Mouse (Mus musculus): ENCODE results near the gene St8sia2. TPM values are rescaled to one million over a fixed set of nuclear protein-coding genes. Genes with fewer than 3 reads are reported as not detected.

The St8sia2 gene
- 1.4 and 3.5 TPM in 2 replicates for polyA plus RNA-seq (2015; fragmentation: Nextera tagmentation; extraction: Ambion mirVana)

DNA sequence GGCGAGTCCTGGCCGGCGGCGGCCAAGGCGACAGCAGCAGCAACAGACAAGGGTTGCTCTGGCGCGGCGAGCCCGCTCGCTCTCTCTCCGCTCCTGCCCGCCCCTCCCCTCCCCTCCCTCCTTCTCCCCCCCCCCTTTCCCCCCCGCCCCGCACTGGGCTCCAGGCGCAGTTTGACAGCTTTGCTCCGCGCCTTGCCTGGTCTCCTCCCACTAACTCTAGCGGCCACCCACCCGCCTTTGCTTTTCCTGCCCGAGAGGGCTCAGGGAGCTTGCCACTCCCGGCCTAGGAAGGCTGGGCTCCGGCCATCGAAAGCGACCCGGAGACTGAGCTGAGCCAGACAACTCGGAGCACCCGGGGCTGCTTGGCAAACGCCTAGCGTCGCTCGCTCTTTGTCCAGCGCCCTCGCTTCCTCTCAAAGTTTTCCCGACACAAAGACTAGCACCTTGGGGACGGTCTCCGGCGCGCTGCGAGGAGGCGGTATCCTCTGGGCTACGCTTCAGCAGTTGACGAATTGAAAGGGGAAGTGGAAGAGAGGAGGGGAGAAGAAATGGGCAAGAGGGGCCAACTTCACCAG is at the start of gene St8sia2:
Gene St8sia2, minus strand, starts transcription at position 90 of the 575 bp plus-strand sequence.
- no peaks in the 10 kb centered on the region for H3K9me3 ChIP-seq (replicated peaks)
- H3K27ac ChIP-seq = peak within 1 kb of the TSS; percentile 31; the same call in 1 of the 2 replicates
- peak within 1 kb of the TSS; percentile 98 for H3K4me2 ChIP-seq
- H3K4me1 ChIP-seq (replicated peaks) = peaks cover 22% of the 10 kb centered on the region
- peaks cover 50% of the 10 kb centered on the region for H3K27me3 ChIP-seq
- WGBS = under 1% methylated on average over 37 of the region's 42 CpGs
- ATAC-seq (replicated peaks; ENCODE audit: insufficient number of reproducible peaks, insufficient read depth, low FRiP score, low read depth) = peak; percentile 83
- peak within 1 kb of the TSS; percentile 76 for H3K4me3 ChIP-seq
- H3K9ac ChIP-seq = peak within 1 kb of the TSS; percentile 66
- H3K36me3 ChIP-seq = no peaks in the 10 kb centered on the region

DNA sequence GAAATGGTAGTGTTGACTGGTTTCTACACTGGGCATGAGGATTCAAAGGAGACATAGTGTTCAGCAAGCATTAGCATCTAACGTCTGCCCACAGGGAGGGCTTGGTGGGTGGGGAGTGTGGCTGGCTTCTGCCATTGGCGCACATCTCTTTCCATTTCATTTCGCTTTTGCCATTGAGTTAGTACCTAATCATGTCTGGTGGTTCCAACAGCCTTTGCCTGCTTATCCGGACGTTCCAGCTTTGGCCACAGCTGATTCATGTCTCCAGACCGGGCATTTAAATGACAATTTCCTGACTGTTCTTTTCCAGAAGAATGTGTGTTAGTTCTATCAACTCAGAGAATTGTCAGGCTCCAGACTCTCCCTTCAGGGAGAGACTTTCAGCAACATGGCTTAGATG is 47.6 kb upstream of the St8sia2 start:
- Histone ChIP-seq H3K27me3 (no peaks in the 10 kb centered on the region), H3K4me2 (no peak overlapping the region), H3K4me1 (replicated peaks) (no peaks in the 10 kb centered on the region), H3K9me3 (replicated peaks) (no peaks in the 10 kb centered on the region), H3K4me3 (no peak overlapping the region), H3K9ac (no peak overlapping the region), H3K27ac (no peak overlapping the region), H3K36me3 (no peaks in the 10 kb centered on the region)
- 84% methylated on average over 6 of the region's 6 CpGs for WGBS
- no peak for ATAC-seq (replicated peaks; ENCODE audit: insufficient number of reproducible peaks, insufficient read depth, low FRiP score, low read depth)

DNA sequence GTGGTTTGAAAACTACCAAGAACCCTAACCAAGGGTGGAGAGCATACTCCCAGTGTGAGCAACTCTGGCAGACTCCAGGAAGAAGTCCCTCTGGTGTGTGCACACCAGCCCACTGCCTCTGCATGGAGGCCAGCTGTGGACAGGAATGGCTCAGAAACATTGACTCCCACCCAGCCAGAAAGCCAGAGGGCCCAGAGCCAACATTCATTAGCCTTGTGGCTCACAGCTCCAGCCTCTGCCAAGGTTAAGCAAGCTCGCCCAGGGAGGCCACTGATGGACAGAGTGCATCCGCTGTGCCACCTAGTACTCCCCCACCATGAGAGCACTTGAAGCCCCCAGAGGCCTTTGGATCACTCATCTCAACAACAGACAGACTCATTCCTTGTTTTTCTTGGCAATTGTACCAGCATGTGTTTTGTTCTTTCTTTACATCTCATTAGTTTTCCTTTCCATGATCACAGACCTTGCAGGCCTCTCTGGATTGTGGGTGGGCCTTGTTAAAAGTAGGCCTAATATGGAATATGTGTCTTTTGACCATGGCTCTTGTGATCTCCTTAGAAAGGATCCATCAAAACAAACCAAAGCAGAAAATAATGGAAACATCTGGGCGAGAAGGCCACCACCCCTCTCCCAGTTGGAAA is 46.9 kb upstream of the St8sia2 start:
- Histone ChIP-seq H3K27me3 (no peaks in the 10 kb centered on the region), H3K36me3 (no peaks in the 10 kb centered on the region), H3K9ac (no peak overlapping the region), H3K4me1 (replicated peaks) (no peaks in the 10 kb centered on the region), H3K9me3 (replicated peaks) (no peaks in the 10 kb centered on the region), H3K4me2 (no peak overlapping the region), H3K27ac (no peak overlapping the region), H3K4me3 (no peak overlapping the region)
- 62% methylated on average over 3 of the region's 3 CpGs for WGBS
- no peak for ATAC-seq (replicated peaks; ENCODE audit: insufficient number of reproducible peaks, insufficient read depth, low FRiP score, low read depth)

DNA sequence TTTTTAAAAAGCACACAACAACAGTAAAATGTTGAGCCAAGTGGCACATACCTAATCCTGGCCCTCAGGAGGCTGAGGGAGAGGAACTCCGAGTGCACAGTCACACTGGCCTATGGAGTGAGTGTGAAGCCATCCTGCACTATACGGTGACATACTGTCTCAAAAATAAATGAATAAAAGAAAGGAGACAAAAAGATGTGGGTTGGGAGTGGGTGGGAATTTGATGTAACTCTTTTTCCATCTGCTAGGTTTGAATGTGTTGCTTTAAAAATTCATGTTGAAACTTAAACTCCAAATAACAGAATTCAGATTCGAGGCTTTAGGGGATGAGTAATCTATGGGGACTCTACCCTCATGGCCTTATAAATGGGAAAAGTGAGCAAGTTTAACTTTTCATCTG is 46.2 kb upstream of the St8sia2 start:
- 74% methylated on average over 3 of the region's 3 CpGs for whole genome bisulfite sequencing
- no peak overlapping the region for H3K9ac ChIP-seq
- H3K36me3 ChIP-seq = no peaks in the 10 kb centered on the region
- no peaks in the 10 kb centered on the region for H3K27me3 ChIP-seq
- H3K4me2 ChIP-seq = no peak overlapping the region
- H3K4me1 ChIP-seq (replicated peaks) = no peaks in the 10 kb centered on the region
- H3K9me3 ChIP-seq (replicated peaks) = no peaks in the 10 kb centered on the region
- no peak overlapping the region for H3K27ac ChIP-seq
- no peak for ATAC-seq (replicated peaks; ENCODE audit: insufficient number of reproducible peaks, insufficient read depth, low FRiP score, low read depth)
- no peak overlapping the region for H3K4me3 ChIP-seq

DNA sequence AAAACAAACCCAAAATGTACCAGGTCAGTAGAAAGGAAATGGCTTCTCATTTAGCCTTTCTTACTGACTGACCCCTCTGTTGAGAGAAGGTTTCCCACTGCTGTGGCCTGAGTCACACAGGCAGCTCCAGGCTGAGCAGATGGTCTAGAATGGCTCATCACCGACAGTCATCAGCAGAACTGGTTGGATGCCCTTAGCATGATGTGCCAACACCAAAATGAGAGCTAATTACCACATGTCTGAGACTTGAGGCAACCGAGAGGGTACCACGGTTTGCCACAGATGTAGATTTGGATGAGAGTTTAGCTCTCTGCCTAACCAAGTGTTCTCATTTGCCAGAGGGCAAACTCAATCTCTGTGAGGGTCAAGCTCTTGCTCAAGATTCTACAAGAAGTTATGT is 42.3 kb upstream of the St8sia2 start:
- H3K27me3 ChIP-seq = no peaks in the 10 kb centered on the region
- no peak overlapping the region for H3K9ac ChIP-seq
- no peaks in the 10 kb centered on the region for H3K9me3 ChIP-seq (replicated peaks)
- H3K27ac ChIP-seq = no peak overlapping the region
- no peak for ATAC-seq (replicated peaks; ENCODE audit: insufficient number of reproducible peaks, insufficient read depth, low FRiP score, low read depth)
- no peaks in the 10 kb centered on the region for H3K4me1 ChIP-seq (replicated peaks)
- H3K36me3 ChIP-seq = no peaks in the 10 kb centered on the region
- no peak overlapping the region for H3K4me2 ChIP-seq
- no peak overlapping the region for H3K4me3 ChIP-seq
- 86% methylated on average over 3 of the region's 3 CpGs for WGBS

DNA sequence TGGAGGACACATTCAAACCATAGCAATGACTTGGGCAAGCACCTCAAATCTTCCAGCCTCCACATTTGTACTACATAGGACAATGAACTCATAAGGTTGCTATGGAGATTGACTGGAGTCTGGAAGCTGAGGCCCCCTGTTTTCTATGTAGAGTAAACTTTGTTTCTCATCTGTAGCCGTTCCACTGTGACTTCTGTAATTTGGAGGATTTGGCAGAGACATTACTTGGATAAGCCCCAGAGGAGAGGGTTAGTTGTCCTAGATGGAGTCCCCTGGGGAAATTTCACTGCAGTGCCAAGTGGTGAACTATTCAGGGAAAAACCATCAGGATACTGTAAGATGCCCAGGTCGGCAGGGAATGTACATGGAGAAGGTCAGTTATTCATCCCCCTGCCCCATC is 34.1 kb upstream of the St8sia2 start:
- Histone ChIP-seq H3K9ac (no peak overlapping the region), H3K9me3 (replicated peaks) (no peaks in the 10 kb centered on the region), H3K27ac (no peak overlapping the region), H3K27me3 (no peaks in the 10 kb centered on the region), H3K4me1 (replicated peaks) (no peaks in the 10 kb centered on the region), H3K4me2 (no peak overlapping the region), H3K36me3 (no peaks in the 10 kb centered on the region), H3K4me3 (no peak overlapping the region)
- no peak for ATAC-seq (replicated peaks; ENCODE audit: insufficient number of reproducible peaks, insufficient read depth, low FRiP score, low read depth)
- WGBS = 72% methylated on average over 2 of the region's 2 CpGs

DNA sequence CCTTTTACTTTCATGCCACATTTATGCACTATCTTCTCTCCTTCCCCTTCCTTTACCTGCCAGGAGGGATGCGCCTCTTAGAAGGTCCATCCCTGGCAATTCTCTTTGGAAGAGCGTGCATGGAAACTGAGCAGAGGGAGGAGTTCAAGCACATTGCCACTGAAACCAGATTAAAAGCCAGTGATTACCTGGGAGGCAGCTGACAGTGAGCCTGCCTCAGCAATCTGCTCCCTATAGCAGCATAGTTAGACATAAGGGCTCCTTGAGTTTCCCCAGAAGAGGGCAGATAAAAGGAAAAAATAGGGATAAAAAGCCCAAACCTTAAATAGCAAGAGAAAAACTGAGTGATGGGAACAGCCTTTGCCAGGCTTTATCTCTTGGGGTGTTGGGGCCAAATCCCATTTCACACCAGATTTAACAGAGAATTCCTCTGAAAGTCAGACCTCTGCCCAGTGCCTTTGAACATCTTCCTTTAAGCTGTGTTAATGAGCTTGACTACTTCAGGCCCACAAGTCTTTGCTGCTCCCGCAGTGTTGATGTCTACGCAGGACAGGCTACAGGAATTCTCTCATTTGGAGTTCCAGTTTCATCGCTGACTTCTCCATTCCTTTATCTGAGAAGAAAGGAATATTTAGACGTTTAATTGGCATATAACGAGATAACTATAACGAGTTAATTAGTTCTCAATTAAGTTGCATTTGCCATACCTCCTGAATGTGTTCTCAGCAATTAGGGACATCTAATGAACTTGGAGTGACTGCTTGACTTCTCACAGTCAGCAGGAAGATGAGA is 31.9 kb upstream of the St8sia2 start:
- Histone ChIP-seq H3K9me3 (replicated peaks) (no peaks in the 10 kb centered on the region), H3K4me2 (no peak overlapping the region), H3K27me3 (no peaks in the 10 kb centered on the region), H3K4me1 (replicated peaks) (no peaks in the 10 kb centered on the region), H3K27ac (no peak overlapping the region), H3K36me3 (no peaks in the 10 kb centered on the region), H3K9ac (no peak overlapping the region), H3K4me3 (no peak overlapping the region)
- 66% methylated on average over 8 of the region's 8 CpGs for WGBS
- ATAC-seq (replicated peaks; ENCODE audit: insufficient number of reproducible peaks, insufficient read depth, low FRiP score, low read depth) = no peak

DNA sequence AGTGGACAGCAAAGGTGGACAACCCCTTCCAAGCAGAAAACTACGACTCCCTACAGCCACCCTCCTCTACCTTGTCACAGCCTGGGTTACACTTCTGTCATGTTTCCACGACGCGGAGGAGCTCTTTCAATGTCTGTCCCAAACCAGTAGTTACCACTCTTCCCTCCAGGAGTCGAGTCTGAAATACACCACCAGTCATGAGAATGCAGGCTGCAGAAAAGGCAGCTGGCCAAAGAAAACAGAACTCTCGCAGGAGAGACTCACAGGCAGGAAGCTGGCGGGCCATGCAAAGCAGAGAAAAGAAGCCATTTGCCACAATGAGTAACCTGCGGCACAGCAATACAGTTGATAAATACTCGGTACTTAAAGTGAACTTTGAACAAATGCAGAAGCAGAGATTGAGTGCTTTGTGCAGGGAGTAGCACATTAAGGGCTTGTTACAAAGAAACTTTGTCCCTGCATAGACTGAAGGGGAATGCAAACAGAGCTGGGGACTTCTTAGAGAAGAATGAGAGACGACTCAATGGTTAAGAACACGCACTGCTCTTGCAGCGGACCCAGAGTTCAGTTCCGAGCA is 30.2 kb upstream of the St8sia2 start:
- WGBS = 45% methylated on average over 13 of the region's 13 CpGs
- H3K36me3 ChIP-seq = no peaks in the 10 kb centered on the region
- no peaks in the 10 kb centered on the region for H3K4me1 ChIP-seq (replicated peaks)
- no peaks in the 10 kb centered on the region for H3K27me3 ChIP-seq
- peak overlapping the region; percentile 17; the same call in 1 of the 2 replicates for H3K4me2 ChIP-seq
- no peak overlapping the region for H3K9ac ChIP-seq
- H3K27ac ChIP-seq = no peak overlapping the region
- no peaks in the 10 kb centered on the region for H3K9me3 ChIP-seq (replicated peaks)
- ATAC-seq (replicated peaks; ENCODE audit: insufficient number of reproducible peaks, insufficient read depth, low FRiP score, low read depth) = no peak
- H3K4me3 ChIP-seq = no peak overlapping the region

DNA sequence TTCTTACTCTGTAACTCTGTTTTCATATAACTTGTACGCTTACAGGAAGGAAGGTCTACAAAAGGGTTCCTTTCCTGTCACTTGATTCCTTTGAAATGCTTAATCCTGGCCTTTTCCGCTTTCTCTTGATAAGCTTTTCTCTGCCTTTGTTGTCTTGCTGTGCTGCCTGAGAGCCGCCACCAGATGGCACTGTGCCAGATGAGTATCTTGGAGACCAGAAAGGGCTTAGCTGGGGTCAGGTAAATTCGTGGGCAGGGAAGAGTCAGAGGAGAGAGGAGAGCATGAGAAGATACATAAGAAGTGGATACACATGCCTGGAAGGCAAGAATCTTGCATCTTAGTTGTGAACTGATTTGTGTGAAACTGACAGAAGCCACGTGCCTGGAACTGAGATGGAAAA is 11.5 kb upstream of the St8sia2 start:
- 16% methylated on average over 5 of the region's 5 CpGs for WGBS

DNA sequence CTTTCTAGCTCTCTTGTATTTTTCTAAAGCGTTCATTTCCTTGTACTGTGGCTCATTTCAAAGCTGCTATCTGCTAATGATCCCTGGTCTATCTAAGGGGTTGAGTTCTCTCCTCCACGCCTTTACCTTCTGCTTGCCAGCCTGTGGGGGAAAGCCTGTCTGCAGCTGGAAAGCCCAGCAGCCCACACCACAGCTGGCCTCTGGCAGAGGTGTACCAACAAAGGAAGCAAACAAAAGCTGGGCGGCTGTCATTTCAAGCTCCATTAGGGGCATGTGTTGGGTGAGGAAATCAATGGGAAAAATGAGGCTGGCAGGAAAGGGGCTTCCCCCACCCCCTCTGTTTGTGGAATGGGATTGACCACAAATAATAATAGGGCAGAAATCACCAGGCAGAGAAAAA is 10.7 kb upstream of the St8sia2 start:
- 66% methylated on average over 3 of the region's 3 CpGs for WGBS
- Histone ChIP-seq H3K9ac (no peak overlapping the region), H3K36me3 (no peaks in the 10 kb centered on the region), H3K4me1 (replicated peaks) (0 out of 2 replicates have a peak, but pooled peaks cover 2% of the 10 kb centered on the region), H3K9me3 (replicated peaks) (no peaks in the 10 kb centered on the region), H3K4me3 (no peak overlapping the region), H3K27ac (no peak overlapping the region), H3K4me2 (no peak overlapping the region), H3K27me3 (0 out of 2 replicates have a peak, but pooled peaks cover 5% of the 10 kb centered on the region)
- ATAC-seq (replicated peaks; ENCODE audit: insufficient number of reproducible peaks, insufficient read depth, low FRiP score, low read depth) = no peak

More for the DNA sequence above, 11.5 kb upstream of the St8sia2 start:
- Histone ChIP-seq H3K36me3 (no peaks in the 10 kb centered on the region), H3K4me2 (no peak overlapping the region), H3K4me1 (replicated peaks) (0 out of 2 replicates have a peak, but pooled peaks cover 2% of the 10 kb centered on the region), H3K9ac (no peak overlapping the region), H3K9me3 (replicated peaks) (no peaks in the 10 kb centered on the region), H3K27me3 (0 out of 2 replicates have a peak, but pooled peaks cover under 1% of the 10 kb centered on the region), H3K27ac (no peak overlapping the region), H3K4me3 (no peak overlapping the region)
- no peak for ATAC-seq (replicated peaks; ENCODE audit: insufficient number of reproducible peaks, insufficient read depth, low FRiP score, low read depth)

DNA sequence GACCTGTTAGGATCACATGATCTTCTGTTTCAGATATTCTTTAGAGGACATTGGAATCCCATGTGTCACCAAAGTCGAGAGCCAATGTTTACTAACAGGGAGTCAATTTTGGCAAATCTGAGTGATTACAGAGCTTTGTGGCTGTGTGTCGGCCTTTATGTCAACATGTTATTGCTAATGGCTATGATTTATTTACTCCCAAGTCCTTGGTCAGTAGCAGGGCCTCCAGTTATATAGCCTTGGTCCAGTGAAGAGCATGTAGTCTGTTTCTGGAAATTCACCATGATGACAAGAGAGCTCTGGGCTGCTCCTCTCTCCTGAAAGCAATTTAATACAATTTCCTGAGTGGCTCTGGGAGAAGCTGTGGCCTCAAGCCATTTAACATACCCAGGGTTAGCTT is 9.1 kb upstream of the St8sia2 start:
- no peaks in the 10 kb centered on the region for H3K36me3 ChIP-seq
- ATAC-seq (replicated peaks; ENCODE audit: insufficient number of reproducible peaks, insufficient read depth, low FRiP score, low read depth) = no peak
- no peak overlapping the region for H3K9ac ChIP-seq
- no peak overlapping the region for H3K4me3 ChIP-seq
- H3K4me1 ChIP-seq (replicated peaks) = 0 out of 2 replicates have a peak, but pooled peaks cover 2% of the 10 kb centered on the region
- no peaks in the 10 kb centered on the region for H3K9me3 ChIP-seq (replicated peaks)
- 57% methylated on average over 2 of the region's 2 CpGs for WGBS
- no peak overlapping the region for H3K4me2 ChIP-seq
- peaks cover 5% of the 10 kb centered on the region; the same call in 1 of the 2 replicates for H3K27me3 ChIP-seq
- no peak overlapping the region for H3K27ac ChIP-seq

Measured in heart, embryonic 15.5 days (tissue).